Mouse (Mus musculus): Measurements from ENCODE around the gene Coq7. TPM values are rescaled to one million over a fixed set of nuclear protein-coding genes. Genes with fewer than 3 reads are reported as not detected.

The Coq7 gene
- polyA plus RNA-seq, 1 experiment from 2014 or later = 206 TPM

DNA sequence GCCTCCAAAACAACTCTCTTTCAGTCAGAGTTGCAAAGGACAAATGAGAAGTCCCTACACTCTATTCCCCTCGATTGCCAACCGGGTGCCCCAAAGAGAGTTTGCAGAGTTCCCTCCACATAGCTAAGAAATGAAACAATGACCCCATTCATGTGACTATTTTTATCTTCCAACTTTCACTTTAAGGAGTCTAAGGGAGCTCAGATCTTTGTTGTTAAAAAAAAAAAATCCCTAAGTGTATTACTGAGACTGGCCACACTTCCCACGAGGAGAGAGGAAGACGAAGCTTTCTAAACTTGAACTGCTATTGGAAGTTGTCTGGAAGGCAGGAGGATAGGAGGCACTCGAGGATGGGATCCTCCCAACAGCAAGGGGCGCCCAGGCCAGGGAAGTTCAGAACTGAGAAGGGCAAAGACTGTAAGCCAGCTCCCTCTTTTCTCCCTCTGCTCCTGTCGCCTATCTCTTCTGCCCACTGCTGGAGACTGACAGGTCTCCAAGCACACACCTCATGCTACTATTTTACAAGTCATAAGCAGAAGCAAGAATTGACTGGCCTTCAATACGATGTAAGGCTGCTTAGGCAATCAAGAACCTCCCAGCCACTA, 45.0 kb downstream of the Coq7 start:
- Histone ChIP-seq H3K4me3 (ENCODE audit: control insufficient read depth in 1 of 2, insufficient read depth in 1 of 2, low read depth in 1 of 2, low read length in 2 of 2) (peak overlapping the region; percentile 13 to 22; a peak in 3 of 4 replicates), H3K4me1 (ENCODE audit: control insufficient read depth in 2 of 2, insufficient read depth in 2 of 2, low read length in 2 of 2) (peaks cover 4 to 33% of the 10 kb centered on the region in 2 experiments), H3K36me3 (ENCODE audit: control insufficient read depth, insufficient read depth, low read length) (peaks cover 29% of the 10 kb centered on the region), H3K9ac (ENCODE audit: low read length) (peak overlapping the region; percentile 44), H3K4me2 (ENCODE audit: low read length) (peak overlapping the region; percentile 89), H3K27me3 (ENCODE audit: control insufficient read depth, insufficient read depth, low read length) (peaks cover 14% of the 10 kb centered on the region), H3K9me3 (ENCODE audit: control insufficient read depth, low read length) (no peaks in the 10 kb centered on the region), H3K27ac (replicated peaks in 1 of 2; ENCODE audit: control insufficient read depth in 1 of 2, insufficient read depth in 1 of 2, low read depth in 2 of 2, low read length in 2 of 2) (peak overlapping the region in 1 of 2 experiments; percentile 44; a peak in 3 of 4 replicates)
- WGBS = 23% methylated on average over 8 of the region's 8 CpGs
- no peak for ATAC-seq (ENCODE audit: insufficient number of reproducible peaks, insufficient read depth, low FRiP score, low read depth)

- no peak for ATAC-seq (ENCODE audit: insufficient number of reproducible peaks, insufficient read depth, low FRiP score, low read depth)
- no peaks in the 10 kb centered on the region for H3K9me3 ChIP-seq (ENCODE audit: control insufficient read depth, low read length)
- no peak overlapping the region for H3K4me3 ChIP-seq (ENCODE audit: control insufficient read depth in 1 of 2, insufficient read depth in 1 of 2, low read depth in 1 of 2, low read length in 2 of 2)
- H3K27ac ChIP-seq (replicated peaks in 1 of 2; ENCODE audit: control insufficient read depth in 1 of 2, insufficient read depth in 1 of 2, low read depth in 2 of 2, low read length in 2 of 2) = no peak overlapping the region
- peaks cover 29% of the 10 kb centered on the region for H3K36me3 ChIP-seq (ENCODE audit: control insufficient read depth, insufficient read depth, low read length)
- H3K4me1 ChIP-seq (ENCODE audit: control insufficient read depth in 2 of 2, insufficient read depth in 2 of 2, low read length in 2 of 2) = peaks cover 4 to 30% of the 10 kb centered on the region in 2 experiments
- H3K27me3 ChIP-seq (ENCODE audit: control insufficient read depth, insufficient read depth, low read length) = peaks cover 14% of the 10 kb centered on the region
- H3K9ac ChIP-seq (ENCODE audit: low read length) = no peak overlapping the region
- H3K4me2 ChIP-seq (ENCODE audit: low read length) = no peak overlapping the region
- WGBS = 53% methylated on average over 5 of the region's 5 CpGs
Observed at GRCm38 (mm10) chr7:118486917-118487316, 46.2 kb downstream of the Coq7 start.

DNA sequence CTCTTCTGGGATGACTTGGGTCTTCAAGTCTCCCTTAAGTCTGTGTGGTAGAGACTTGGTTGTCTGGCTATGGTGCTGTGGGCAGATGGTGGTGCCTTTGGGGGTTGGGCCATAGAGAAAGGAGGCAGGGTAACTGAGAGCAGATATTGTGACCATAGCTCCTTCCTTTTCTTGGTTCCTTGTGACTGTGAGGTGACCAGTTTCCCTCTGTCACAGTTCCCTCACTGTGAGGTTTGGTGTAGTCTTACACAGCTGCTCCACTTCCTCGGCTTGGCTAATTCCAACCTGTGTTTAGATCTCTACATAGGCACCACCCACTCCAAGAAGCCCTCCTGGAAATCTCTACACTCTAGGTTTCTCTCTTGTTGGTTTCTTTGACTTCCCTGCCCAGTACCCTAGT, 49.2 kb downstream of the Coq7 start:
- Histone ChIP-seq H3K9ac (ENCODE audit: low read length) (no peak overlapping the region), H3K4me1 (ENCODE audit: control insufficient read depth in 2 of 2, insufficient read depth in 2 of 2, low read length in 2 of 2) (peaks cover 18 to 28% of the 10 kb centered on the region in 2 experiments), H3K4me3 (ENCODE audit: control insufficient read depth in 1 of 2, insufficient read depth in 1 of 2, low read depth in 1 of 2, low read length in 2 of 2) (no peak overlapping the region), H3K27ac (replicated peaks in 1 of 2; ENCODE audit: control insufficient read depth in 1 of 2, insufficient read depth in 1 of 2, low read depth in 2 of 2, low read length in 2 of 2) (no peak overlapping the region), H3K36me3 (ENCODE audit: control insufficient read depth, insufficient read depth, low read length) (peaks cover 17% of the 10 kb centered on the region), H3K4me2 (ENCODE audit: low read length) (no peak overlapping the region), H3K9me3 (ENCODE audit: control insufficient read depth, low read length) (no peaks in the 10 kb centered on the region), H3K27me3 (ENCODE audit: control insufficient read depth, insufficient read depth, low read length) (no peaks in the 10 kb centered on the region)
- 67% methylated on average over 1 of the region's 1 CpGs for WGBS
- no peak for ATAC-seq (ENCODE audit: insufficient number of reproducible peaks, insufficient read depth, low FRiP score, low read depth)

- 82% methylated on average over 2 of the region's 2 CpGs for WGBS
- no peak overlapping the region for H3K9ac ChIP-seq (ENCODE audit: low read length)
- H3K27ac ChIP-seq (replicated peaks in 1 of 2; ENCODE audit: control insufficient read depth in 1 of 2, insufficient read depth in 1 of 2, low read depth in 2 of 2, low read length in 2 of 2) = no peak overlapping the region
- H3K4me2 ChIP-seq (ENCODE audit: low read length) = no peak overlapping the region
- H3K36me3 ChIP-seq (ENCODE audit: control insufficient read depth, insufficient read depth, low read length) = peaks cover 14% of the 10 kb centered on the region; the same call in 1 of the 2 replicates
- no peaks in the 10 kb centered on the region for H3K9me3 ChIP-seq (ENCODE audit: control insufficient read depth, low read length)
- H3K4me3 ChIP-seq (ENCODE audit: control insufficient read depth in 1 of 2, insufficient read depth in 1 of 2, low read depth in 1 of 2, low read length in 2 of 2) = no peak overlapping the region
- peaks cover 15 to 17% of the 10 kb centered on the region in 2 experiments for H3K4me1 ChIP-seq (ENCODE audit: control insufficient read depth in 2 of 2, insufficient read depth in 2 of 2, low read length in 2 of 2)
- no peak for ATAC-seq (ENCODE audit: insufficient number of reproducible peaks, insufficient read depth, low FRiP score, low read depth)
- H3K27me3 ChIP-seq (ENCODE audit: control insufficient read depth, insufficient read depth, low read length) = no peaks in the 10 kb centered on the region
Observed at GRCm38 (mm10) chr7:118482001-118482400, 51.2 kb downstream of the Coq7 start.

DNA sequence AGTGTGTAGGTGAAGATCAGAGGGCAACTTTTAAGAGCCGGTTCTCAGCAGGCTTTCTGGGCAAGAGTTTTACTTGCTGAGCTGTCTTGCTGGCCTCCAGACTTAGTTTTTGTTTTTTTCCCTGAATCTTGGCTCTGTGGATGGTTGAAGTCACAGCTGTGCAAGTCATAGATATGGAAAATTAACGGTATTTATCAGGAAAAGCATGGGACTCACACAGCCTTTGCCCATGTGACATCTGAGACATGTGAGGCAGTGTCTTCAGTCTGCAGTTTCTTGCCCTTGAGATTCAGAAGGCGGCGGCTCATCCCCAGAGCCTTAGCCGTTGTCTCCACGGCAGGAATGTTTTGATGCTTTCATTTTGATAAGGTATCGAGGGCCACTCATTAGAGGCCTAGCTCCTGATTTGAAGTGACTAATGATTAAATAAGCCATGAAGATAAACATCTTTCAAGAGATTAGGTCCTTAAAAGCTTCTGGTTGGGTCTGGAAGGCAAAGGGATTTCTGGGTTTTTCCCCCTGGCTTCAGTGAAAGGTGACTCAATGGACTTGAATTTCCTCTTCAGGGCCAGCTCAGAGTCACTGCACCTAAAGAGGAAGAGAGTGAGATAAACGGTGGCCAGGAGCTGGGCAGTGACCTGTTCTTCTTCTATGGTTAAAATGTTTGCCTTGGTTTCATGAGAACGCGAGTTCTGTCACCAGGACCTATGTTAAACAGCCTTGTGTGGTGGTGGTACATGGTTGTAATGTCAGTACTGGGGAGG, 51.9 kb downstream of the Coq7 start:
- Histone ChIP-seq H3K4me1 (ENCODE audit: control insufficient read depth in 2 of 2, insufficient read depth in 2 of 2, low read length in 2 of 2) (peaks cover 15% of the 10 kb centered on the region in 2 experiments), H3K9ac (ENCODE audit: low read length) (no peak overlapping the region), H3K36me3 (ENCODE audit: control insufficient read depth, insufficient read depth, low read length) (0 out of 2 replicates have a peak, but pooled peaks cover 10% of the 10 kb centered on the region), H3K27ac (replicated peaks in 1 of 2; ENCODE audit: control insufficient read depth in 1 of 2, insufficient read depth in 1 of 2, low read depth in 2 of 2, low read length in 2 of 2) (0 out of 4 replicates have a peak overlapping the region, but pooled peaks of 1 of the 2 experiments have one; percentile 19), H3K4me2 (ENCODE audit: low read length) (no peak overlapping the region), H3K4me3 (ENCODE audit: control insufficient read depth in 1 of 2, insufficient read depth in 1 of 2, low read depth in 1 of 2, low read length in 2 of 2) (no peak overlapping the region), H3K27me3 (ENCODE audit: control insufficient read depth, insufficient read depth, low read length) (no peaks in the 10 kb centered on the region), H3K9me3 (ENCODE audit: control insufficient read depth, low read length) (no peaks in the 10 kb centered on the region)
- ATAC-seq (ENCODE audit: insufficient number of reproducible peaks, insufficient read depth, low FRiP score, low read depth) = no peak
- 29% methylated on average over 10 of the region's 10 CpGs for WGBS

GRCm38 (mm10) chr7:118480160-118480709, 52.9 kb downstream of the Coq7 start:
- H3K9me3 ChIP-seq (ENCODE audit: control insufficient read depth, low read length) = no peaks in the 10 kb centered on the region
- no peak for ATAC-seq (ENCODE audit: insufficient number of reproducible peaks, insufficient read depth, low FRiP score, low read depth)

GRCm38 (mm10) chr7:118478835-118479312, 54.3 kb downstream of the Coq7 start:
- Histone ChIP-seq H3K4me3 (ENCODE audit: control insufficient read depth in 1 of 2, insufficient read depth in 1 of 2, low read depth in 1 of 2, low read length in 2 of 2) (no peak overlapping the region), H3K27ac (replicated peaks in 1 of 2; ENCODE audit: control insufficient read depth in 1 of 2, insufficient read depth in 1 of 2, low read depth in 2 of 2, low read length in 2 of 2) (peak overlapping the region; percentile 60 to 62), H3K4me2 (ENCODE audit: low read length) (no peak overlapping the region), H3K9ac (ENCODE audit: low read length) (no peak overlapping the region), H3K27me3 (ENCODE audit: control insufficient read depth, insufficient read depth, low read length) (no peaks in the 10 kb centered on the region), H3K4me1 (ENCODE audit: control insufficient read depth in 2 of 2, insufficient read depth in 2 of 2, low read length in 2 of 2) (peaks cover 15% of the 10 kb centered on the region in 2 experiments), H3K36me3 (ENCODE audit: control insufficient read depth, insufficient read depth, low read length) (no peaks in the 10 kb centered on the region), H3K9me3 (ENCODE audit: control insufficient read depth, low read length) (peaks cover 5% of the 10 kb centered on the region; the same call in 1 of the 2 replicates)
- ATAC-seq (ENCODE audit: insufficient number of reproducible peaks, insufficient read depth, low FRiP score, low read depth) = no peak
- WGBS = 41% methylated on average over 3 of the region's 3 CpGs

More at GRCm38 (mm10) chr7:118480160-118480709, 52.9 kb downstream of the Coq7 start:
- Histone ChIP-seq H3K27ac (replicated peaks in 1 of 2; ENCODE audit: control insufficient read depth in 1 of 2, insufficient read depth in 1 of 2, low read depth in 2 of 2, low read length in 2 of 2) (0 out of 4 replicates have a peak overlapping the region, but pooled peaks of 1 of the 2 experiments have one; percentile 19), H3K4me2 (ENCODE audit: low read length) (no peak overlapping the region), H3K4me1 (ENCODE audit: control insufficient read depth in 2 of 2, insufficient read depth in 2 of 2, low read length in 2 of 2) (peaks cover 15% of the 10 kb centered on the region in 2 experiments), H3K4me3 (ENCODE audit: control insufficient read depth in 1 of 2, insufficient read depth in 1 of 2, low read depth in 1 of 2, low read length in 2 of 2) (no peak overlapping the region), H3K9ac (ENCODE audit: low read length) (no peak overlapping the region), H3K36me3 (ENCODE audit: control insufficient read depth, insufficient read depth, low read length) (0 out of 2 replicates have a peak, but pooled peaks cover 5% of the 10 kb centered on the region), H3K27me3 (ENCODE audit: control insufficient read depth, insufficient read depth, low read length) (no peaks in the 10 kb centered on the region)
- WGBS = 80% methylated on average over 9 of the region's 9 CpGs
